Mouse (Mus musculus) neural tube, embryonic 13.5 days (tissue): ENCODE results near the gene Bco1. TPM values are rescaled to one million over a fixed set of nuclear protein-coding genes. Genes with fewer than 3 reads are reported as not detected.
A peak's percentile ranks its signal among the peaks of the same experiment; 100 is the strongest.

ENCODE experiments used
- ATAC-seq: fragments of 200-750 bp; cut with Nextera tagmentation; 2 replicates; pipeline ENCODE4 v1.8.0; 2017; ENCODE audit warnings: low read depth, mild to moderate bottlenecking, moderate TSS enrichment, moderate library complexity
- H3K27ac ChIP-seq: fragments of 300-500 bp; sonication (generic); replicated peaks from 2 replicates; pipeline ENCODE4 v1.5.1; 2015; ENCODE audit warnings: moderate library complexity, mild to moderate bottlenecking, inconsistent platforms
- H3K27me3 ChIP-seq: fragments of 300-500 bp; sonication (generic); 2 replicates; pipeline ENCODE4 v1.6.1; 2015; ENCODE audit warnings: mild to moderate bottlenecking, inconsistent platforms
- H3K36me3 ChIP-seq: fragments of 300-500 bp; sonication (generic); 2 replicates; pipeline ENCODE4 v1.6.1; 2015; ENCODE audit warnings: mild to moderate bottlenecking, inconsistent platforms
- H3K4me1 ChIP-seq: fragments of 300-500 bp; sonication (generic); replicated peaks from 2 replicates; pipeline ENCODE4 v1.6.1; 2015; ENCODE audit warnings: inconsistent platforms
- H3K4me2 ChIP-seq: fragments of 300-500 bp; sonication (generic); 2 replicates; pipeline ENCODE4 v1.6.1; 2015; ENCODE audit warnings: inconsistent platforms, mild to moderate bottlenecking, moderate library complexity
- H3K4me3 ChIP-seq: fragments of 300-500 bp; sonication (generic); 2 replicates; pipeline ENCODE4 v1.5.1; 2015; ENCODE audit warnings: mild to moderate bottlenecking, inconsistent platforms
- H3K9ac ChIP-seq: fragments of 300-500 bp; sonication (generic); 2 replicates; pipeline ENCODE4 v1.6.1; 2015; ENCODE audit warnings: moderate library complexity, mild to moderate bottlenecking, inconsistent platforms
- H3K9me3 ChIP-seq: fragments of 300-500 bp; sonication (generic); 2 replicates; pipeline ENCODE4 v1.6.1; 2016; ENCODE audit warnings: inconsistent platforms
- WGBS: fragments of 180-500 bp; shearing (Covaris S2); methylation state at CpG from one replicate; pipeline ENCODE4 v1.1.7; 2015; 5-methylcytosine and 5-hydroxymethylcytosine counted together
- polyA plus RNA-seq: library from polyadenylated mRNA; unstranded; fragments of >200 nt; fragmentation: Nextera tagmentation; extraction: Ambion mirVana; gene quantifications from 2 replicates; pipeline ENCODE4 v1.2.1, GENCODE M21; 2015

The Bco1 gene
- polyA plus RNA-seq, 1 experiment from 2014 or later: 0.29 TPM

DNA sequence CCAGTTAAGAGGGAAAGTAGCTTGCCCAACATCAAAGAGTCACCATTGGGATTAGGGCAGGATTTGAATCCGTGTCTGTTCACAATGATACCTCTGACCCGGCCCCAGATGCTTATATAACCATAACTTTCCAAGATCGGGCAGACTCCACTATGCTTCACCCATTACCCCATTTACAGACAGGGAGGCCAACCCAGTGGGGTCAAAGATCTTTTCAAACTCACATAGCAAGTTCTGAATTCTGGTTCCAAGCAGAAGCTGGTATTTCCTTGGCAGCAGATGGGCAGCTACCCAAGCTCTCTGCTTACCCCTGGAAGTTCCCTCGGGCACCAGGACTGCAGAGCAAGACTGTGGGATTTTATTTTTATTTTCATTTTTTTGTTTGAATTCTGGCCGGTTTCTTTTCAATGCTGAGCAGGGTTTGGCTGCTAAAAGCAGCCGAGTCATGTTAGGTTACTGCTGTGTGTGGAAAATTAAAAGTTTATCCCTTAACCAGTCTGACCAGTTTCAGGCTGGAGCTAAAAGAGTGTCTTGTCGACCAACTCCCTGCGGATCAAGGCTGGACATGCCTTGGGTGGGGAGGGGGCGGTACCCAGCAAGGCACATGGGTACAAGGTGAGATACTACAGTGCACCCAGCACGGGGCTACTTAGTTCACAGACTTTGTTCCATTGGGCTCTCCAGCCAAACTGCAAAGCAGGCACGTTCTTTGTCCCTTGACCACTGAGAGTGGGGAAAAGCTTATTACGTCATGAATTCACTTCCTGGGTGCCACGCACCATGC, 28.4 kb downstream of the Bco1 start:
- no peak for ATAC-seq
- 85% methylated on average over 13 of the region's 13 CpGs for WGBS
- no peak overlapping the region for H3K4me2 ChIP-seq
- H3K27me3 ChIP-seq: no peaks in the 10 kb centered on the region
- no peak overlapping the region for H3K4me3 ChIP-seq
- H3K36me3 ChIP-seq: no peaks in the 10 kb centered on the region
- H3K9me3 ChIP-seq: no peaks in the 10 kb centered on the region
- H3K9ac ChIP-seq: no peak overlapping the region
- no peaks in the 10 kb centered on the region for H3K4me1 ChIP-seq
- no peak overlapping the region for H3K27ac ChIP-seq

DNA sequence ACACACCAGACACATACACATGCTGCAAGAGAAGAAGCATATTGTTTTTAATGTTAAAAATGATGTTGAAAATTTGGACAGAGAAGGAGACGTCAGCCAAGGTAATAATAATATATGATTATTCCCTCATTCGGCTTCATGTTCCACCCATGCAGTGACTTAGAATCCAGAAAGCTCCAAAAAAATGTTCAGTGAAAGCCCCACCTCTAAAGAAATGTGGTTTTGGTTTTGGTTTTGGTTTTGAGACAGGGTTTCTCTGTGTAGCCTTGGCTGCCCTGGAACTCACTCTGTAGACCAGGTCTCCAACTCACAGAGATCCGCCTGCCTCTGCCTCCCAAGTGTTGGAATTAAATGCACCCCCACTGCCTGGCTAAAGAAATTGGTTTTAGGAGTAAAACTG, 30.2 kb downstream of the Bco1 start:
- H3K9me3 ChIP-seq: no peaks in the 10 kb centered on the region
- H3K4me1 ChIP-seq: no peaks in the 10 kb centered on the region
- H3K4me3 ChIP-seq: no peak overlapping the region
- no peaks in the 10 kb centered on the region for H3K36me3 ChIP-seq
- no peaks in the 10 kb centered on the region for H3K27me3 ChIP-seq
- no peak overlapping the region for H3K4me2 ChIP-seq
- no peak overlapping the region for H3K27ac ChIP-seq
- H3K9ac ChIP-seq: no peak overlapping the region
- 88% methylated on average over 3 of the region's 3 CpGs for WGBS
- no peak for ATAC-seq

DNA sequence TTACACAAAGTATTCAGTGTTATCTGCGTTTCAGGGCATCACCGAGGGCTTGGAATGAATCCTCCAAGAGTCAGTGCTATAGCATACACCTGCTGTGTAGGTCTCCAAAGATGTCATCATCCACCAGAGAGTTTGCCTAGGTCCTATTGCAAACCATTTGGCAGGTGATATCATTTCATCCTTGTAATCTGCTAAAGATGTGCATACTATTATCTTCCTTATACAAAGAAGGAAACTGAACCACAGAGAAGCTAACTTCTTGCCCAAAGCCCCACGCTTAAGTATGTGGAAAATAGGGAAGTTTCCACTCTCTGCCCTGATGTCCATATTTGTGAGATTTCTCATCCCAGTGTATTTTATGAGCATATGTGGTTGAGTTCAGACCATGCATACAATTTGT, 30.8 kb downstream of the Bco1 start:
- no peak for ATAC-seq

DNA sequence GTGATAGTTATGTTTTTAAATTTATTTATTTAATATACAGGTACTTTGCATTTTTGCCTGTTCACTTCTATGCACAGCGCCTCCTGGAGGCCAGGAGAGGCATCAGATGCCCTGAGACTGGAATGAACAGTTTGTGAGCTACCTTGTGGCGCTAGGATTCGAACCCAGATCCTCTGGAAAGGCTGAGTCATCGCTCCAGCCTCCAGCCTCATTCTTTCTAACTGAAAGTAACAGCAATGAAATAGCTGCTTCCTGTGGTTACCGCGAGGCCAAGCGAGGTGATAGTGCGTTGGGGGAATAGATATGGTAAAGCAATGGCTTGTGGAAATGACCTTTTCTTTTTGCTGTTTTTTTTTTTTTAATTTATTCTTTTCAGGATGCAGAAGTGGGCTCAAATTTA, 31.4 kb downstream of the Bco1 start:
- Histone ChIP-seq H3K27ac (no peak overlapping the region), H3K9me3 (no peaks in the 10 kb centered on the region), H3K9ac (no peak overlapping the region), H3K36me3 (no peaks in the 10 kb centered on the region), H3K4me1 (no peaks in the 10 kb centered on the region), H3K4me3 (no peak overlapping the region), H3K27me3 (no peaks in the 10 kb centered on the region), H3K4me2 (no peak overlapping the region)
- 86% methylated on average over 8 of the region's 8 CpGs for WGBS
- no peak for ATAC-seq

More for the DNA sequence above, 30.8 kb downstream of the Bco1 start:
- Histone ChIP-seq H3K4me3 (no peak overlapping the region), H3K27me3 (no peaks in the 10 kb centered on the region), H3K9ac (no peak overlapping the region), H3K36me3 (no peaks in the 10 kb centered on the region), H3K27ac (no peak overlapping the region), H3K4me2 (no peak overlapping the region), H3K9me3 (no peaks in the 10 kb centered on the region), H3K4me1 (no peaks in the 10 kb centered on the region)
- 94% methylated on average over 3 of the region's 3 CpGs for WGBS

DNA sequence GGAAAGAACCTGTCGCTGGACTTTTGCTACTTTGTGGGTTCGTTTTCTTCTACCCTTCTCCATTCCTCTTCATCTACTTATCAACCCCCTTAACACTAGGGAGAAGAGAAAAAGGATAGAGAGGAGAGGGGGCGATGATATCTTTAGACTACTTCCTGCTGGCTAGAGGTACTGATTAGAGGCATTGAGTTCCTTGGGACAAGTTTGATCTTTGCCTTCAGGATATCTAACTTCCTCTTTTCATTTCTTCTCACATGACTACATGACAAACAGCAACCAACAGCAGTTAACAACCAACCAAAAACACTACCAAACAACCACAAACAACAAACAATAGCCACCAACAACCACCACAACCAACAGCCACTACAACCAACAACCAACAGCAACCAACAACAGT, 38.0 kb downstream of the Bco1 start:
- H3K9ac ChIP-seq: no peak overlapping the region
- H3K9me3 ChIP-seq: no peaks in the 10 kb centered on the region
- no peak overlapping the region for H3K4me2 ChIP-seq
- no peak overlapping the region for H3K27ac ChIP-seq
- WGBS: 91% methylated on average over 3 of the region's 3 CpGs
- no peaks in the 10 kb centered on the region for H3K36me3 ChIP-seq
- H3K27me3 ChIP-seq: no peaks in the 10 kb centered on the region
- ATAC-seq: no peak
- no peaks in the 10 kb centered on the region for H3K4me1 ChIP-seq
- H3K4me3 ChIP-seq: no peak overlapping the region

DNA sequence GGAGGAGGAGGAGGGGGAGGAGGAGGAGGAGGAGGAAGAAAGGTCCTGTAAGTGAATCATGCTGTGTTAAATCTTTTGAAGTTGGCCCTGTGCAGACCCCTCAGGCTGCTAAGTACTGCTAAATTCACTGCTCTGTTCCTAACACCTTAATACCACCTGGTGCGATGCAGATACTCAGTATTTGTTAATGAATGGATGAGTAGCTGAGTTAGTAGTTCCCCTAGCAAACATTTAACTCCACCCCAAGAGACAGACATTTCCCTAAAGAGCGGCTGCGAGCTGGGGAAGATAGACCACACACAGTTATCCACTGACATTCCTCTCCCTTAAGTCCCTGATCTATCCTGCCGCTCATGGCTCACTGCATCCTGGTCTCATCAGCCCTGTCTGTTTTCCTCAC, 40.7 kb downstream of the Bco1 start:
- Histone ChIP-seq H3K4me2 (no peak overlapping the region), H3K9me3 (no peaks in the 10 kb centered on the region), H3K9ac (no peak overlapping the region), H3K4me1 (no peaks in the 10 kb centered on the region), H3K27ac (no peak overlapping the region), H3K36me3 (no peaks in the 10 kb centered on the region), H3K27me3 (no peaks in the 10 kb centered on the region), H3K4me3 (no peak overlapping the region)
- WGBS: 18% methylated on average over 4 of the region's 4 CpGs
- no peak for ATAC-seq

DNA sequence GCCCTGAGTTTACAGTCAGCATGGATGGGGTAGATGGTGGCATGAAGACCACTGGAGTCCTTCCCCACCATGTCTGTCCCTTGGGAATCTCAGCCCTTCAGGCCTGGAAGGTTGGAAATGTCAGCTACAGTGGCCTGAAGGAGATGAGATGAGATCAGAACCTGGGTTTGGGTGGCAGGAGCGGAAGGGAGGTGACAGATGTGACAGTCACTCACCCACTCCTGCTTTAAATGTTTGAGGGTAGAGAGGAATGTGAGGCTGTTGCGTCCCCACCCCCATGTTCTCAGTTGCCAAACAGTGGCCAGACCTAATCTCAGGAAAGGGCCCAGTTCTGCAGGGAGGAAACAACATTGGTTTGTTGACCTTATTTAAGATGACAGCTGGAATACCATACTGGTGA, 41.1 kb downstream of the Bco1 start:
- 66% methylated on average over 2 of the region's 2 CpGs for WGBS
- no peaks in the 10 kb centered on the region for H3K36me3 ChIP-seq
- no peaks in the 10 kb centered on the region for H3K27me3 ChIP-seq
- H3K9me3 ChIP-seq: no peaks in the 10 kb centered on the region
- H3K4me3 ChIP-seq: no peak overlapping the region
- H3K9ac ChIP-seq: no peak overlapping the region
- H3K4me2 ChIP-seq: no peak overlapping the region
- ATAC-seq: no peak
- no peak overlapping the region for H3K27ac ChIP-seq
- H3K4me1 ChIP-seq: no peaks in the 10 kb centered on the region

DNA sequence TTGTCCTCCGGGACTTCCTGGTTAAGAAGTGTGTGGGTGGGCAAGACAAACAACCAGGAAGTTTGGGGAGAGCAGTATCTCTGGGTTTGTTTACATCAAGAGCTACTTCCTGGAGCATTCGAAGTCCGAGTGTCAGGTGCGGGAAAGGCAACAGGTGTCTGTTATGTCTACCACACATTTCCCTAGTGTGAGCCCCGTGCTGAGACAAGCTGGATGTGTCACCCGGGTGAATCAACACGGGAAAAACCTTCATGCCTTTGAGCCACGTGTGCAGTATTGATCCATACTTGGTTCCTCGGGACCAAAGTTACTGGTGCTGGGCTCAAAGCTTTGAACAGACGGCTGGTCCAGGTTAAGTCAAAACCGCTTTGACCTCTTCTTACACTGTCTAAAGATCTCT, 41.7 kb downstream of the Bco1 start:
- Histone ChIP-seq H3K27ac (no peak overlapping the region), H3K9ac (no peak overlapping the region), H3K9me3 (no peaks in the 10 kb centered on the region), H3K4me2 (no peak overlapping the region), H3K27me3 (no peaks in the 10 kb centered on the region), H3K4me1 (no peaks in the 10 kb centered on the region), H3K4me3 (no peak overlapping the region), H3K36me3 (no peaks in the 10 kb centered on the region)
- WGBS: 67% methylated on average over 11 of the region's 11 CpGs
- no peak for ATAC-seq

DNA sequence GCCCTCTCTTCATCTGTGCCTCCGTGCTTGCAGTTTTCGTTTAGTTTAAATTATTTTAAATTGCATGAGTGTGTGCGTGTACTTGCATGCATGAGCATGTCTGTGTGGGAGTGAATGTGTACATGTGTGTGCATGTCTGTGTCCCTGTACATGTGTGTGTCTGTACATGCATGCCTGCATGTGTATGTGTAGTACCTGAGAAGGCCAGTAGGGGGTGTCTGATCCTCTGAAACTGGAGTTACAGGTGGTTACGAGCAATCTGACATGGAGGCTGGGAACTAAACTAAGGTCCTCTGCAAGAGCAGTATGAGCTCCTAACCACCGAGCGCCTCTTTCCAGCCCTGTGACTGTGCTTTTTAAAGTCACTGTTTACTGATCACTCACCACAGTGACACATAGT, 52.9 kb downstream of the Bco1 start:
- 92% methylated on average over 6 of the region's 6 CpGs for WGBS
- H3K27ac ChIP-seq: no peak overlapping the region
- H3K4me2 ChIP-seq: no peak overlapping the region
- H3K27me3 ChIP-seq: no peaks in the 10 kb centered on the region
- H3K4me3 ChIP-seq: no peak overlapping the region
- no peaks in the 10 kb centered on the region for H3K36me3 ChIP-seq
- no peak for ATAC-seq
- no peak overlapping the region for H3K9ac ChIP-seq
- H3K9me3 ChIP-seq: no peaks in the 10 kb centered on the region
- 0 out of 2 replicates have a peak, but pooled peaks cover 5% of the 10 kb centered on the region for H3K4me1 ChIP-seq

DNA sequence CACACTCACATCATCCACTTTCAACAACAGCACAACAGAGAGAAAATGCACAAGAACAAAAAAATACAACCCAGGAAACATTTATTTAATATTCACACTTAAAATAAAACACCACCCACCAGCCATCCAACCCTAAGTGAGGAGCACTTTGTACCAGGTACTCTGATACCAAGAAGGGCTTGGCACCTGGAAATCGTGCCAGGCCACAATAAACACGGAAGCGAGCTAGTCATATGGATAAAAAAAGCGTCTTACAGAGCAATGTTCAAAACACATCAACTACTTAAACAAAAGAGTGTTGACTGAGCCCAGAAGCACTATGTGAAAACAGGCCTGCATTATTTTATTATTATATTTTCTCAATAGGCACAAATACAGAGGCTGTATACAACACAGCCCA, 60.5 kb downstream of the Bco1 start:
- H3K4me2 ChIP-seq: peak overlapping the region; percentile 85; the same call in 1 of the 2 replicates
- no peaks in the 10 kb centered on the region for H3K9me3 ChIP-seq
- H3K27me3 ChIP-seq: no peaks in the 10 kb centered on the region
- no peaks in the 10 kb centered on the region for H3K36me3 ChIP-seq
- ATAC-seq: no peak
- no peak overlapping the region for H3K27ac ChIP-seq
- H3K4me1 ChIP-seq: peaks cover 49% of the 10 kb centered on the region
- 0 out of 2 replicates have a peak overlapping the region, but pooled peaks have one; percentile 72 for H3K9ac ChIP-seq
- WGBS: 95% methylated on average over 4 of the region's 4 CpGs
- H3K4me3 ChIP-seq: no peak overlapping the region

DNA sequence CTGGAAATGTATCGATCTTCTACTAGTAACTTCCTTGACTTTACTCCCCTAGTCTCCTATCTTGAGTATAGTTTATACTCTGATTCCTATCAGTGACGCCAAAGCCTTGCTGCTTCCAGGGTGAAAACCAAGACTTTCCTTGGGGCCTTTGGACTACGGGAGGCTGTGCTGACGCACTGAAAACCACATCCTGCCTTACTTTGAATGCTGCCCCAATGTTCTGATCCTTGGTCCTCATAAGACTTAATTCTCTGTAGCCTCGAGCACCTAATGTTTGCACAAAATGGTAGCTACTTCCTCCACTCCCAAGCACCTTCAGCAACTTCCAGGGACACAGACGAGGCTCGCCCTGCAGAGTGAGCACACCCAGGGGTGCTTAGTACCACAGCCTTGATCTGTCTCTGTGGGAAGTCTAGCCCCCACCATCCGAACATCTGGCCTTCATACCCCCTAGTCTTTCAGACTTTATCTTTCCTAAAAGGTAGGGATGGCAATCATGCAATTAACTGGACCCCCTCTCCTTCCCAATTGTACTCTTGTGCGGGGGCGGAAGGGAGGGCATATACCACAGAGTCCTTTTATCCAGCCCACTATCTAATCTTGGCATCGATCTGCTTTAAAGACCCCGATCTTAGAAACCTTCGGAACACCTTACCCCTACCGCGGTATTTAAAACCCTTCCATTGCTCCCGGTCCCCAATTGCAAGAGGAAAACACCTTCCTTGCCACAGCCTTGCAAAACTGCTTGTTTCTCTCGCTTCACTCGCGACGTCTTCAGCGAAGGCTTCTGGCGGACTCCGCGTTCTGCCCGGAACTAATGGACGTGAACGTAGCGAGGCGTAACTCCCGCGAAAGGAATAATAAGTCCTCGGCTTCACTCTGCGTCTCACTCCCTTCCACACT, 61.5 kb downstream of the Bco1 start:
- H3K4me2 ChIP-seq: peak overlapping the region; percentile 85
- H3K36me3 ChIP-seq: no peaks in the 10 kb centered on the region
- H3K27me3 ChIP-seq: no peaks in the 10 kb centered on the region
- peak; percentile 33; the same call in 1 of the 2 replicates for ATAC-seq
- H3K4me1 ChIP-seq: peaks cover 54% of the 10 kb centered on the region
- peak overlapping the region; percentile 90 for H3K4me3 ChIP-seq
- 12% methylated on average over 33 of the region's 33 CpGs for WGBS
- H3K27ac ChIP-seq: peak overlapping the region; percentile 84
- peak overlapping the region; percentile 72 for H3K9ac ChIP-seq
- H3K9me3 ChIP-seq: no peaks in the 10 kb centered on the region

DNA sequence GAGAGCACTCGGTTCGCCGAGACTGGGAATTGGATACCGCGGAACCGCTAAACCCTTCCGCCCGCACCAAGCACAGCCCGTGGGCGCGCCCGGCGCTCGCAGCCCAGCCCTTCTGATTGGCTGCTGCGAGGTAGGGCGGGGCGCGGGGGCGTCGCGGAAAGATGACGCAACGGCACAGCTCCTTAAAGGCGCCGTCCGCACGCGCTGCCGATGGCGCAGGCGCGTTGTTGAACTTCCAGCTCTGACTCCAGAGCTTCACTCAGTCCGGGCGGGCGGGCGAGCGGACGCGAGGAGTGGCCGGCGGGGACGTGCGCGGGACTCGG, 62.1 kb downstream of the Bco1 start:
- H3K4me3 ChIP-seq: peak overlapping the region; percentile 90
- no peaks in the 10 kb centered on the region for H3K9me3 ChIP-seq
- H3K36me3 ChIP-seq: no peaks in the 10 kb centered on the region
- H3K4me1 ChIP-seq: peaks cover 54% of the 10 kb centered on the region
- H3K9ac ChIP-seq: peak overlapping the region; percentile 92
- peak; percentile 96 for ATAC-seq
- WGBS: under 1% methylated on average over 32 of the region's 45 CpGs
- peak overlapping the region; percentile 84 for H3K27ac ChIP-seq
- H3K4me2 ChIP-seq: peak overlapping the region; percentile 90
- no peaks in the 10 kb centered on the region for H3K27me3 ChIP-seq
